Mouse (Mus musculus): ENCODE results near the gene Nell2. TPM values are rescaled to one million over a fixed set of nuclear protein-coding genes. Genes with fewer than 3 reads are reported as not detected.

Gene Nell2
- polyA plus RNA-seq, 1 experiment from 2014 or later, result 155 TPM

DNA sequence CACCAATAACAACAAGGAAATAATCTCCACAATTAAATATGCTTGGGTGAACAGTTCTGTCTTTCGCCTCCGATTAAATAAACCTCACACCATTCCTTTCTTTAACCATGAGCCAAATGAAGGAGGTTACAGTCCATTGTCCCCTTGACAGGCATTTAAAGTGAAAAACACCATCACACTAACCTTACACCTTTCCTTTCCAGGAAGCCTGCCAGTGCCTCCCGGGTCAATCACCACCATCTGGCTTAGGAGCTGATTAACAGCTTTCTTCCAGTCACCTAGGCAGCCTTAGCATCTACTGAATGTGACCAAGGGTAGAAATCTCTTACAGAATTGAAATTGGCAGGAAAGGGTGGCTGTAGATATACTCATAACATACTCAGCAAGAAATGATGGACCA lies 371.5 kb downstream of the Nell2 start:
- H3K27me3 ChIP-seq (ENCODE audit: control insufficient read depth, insufficient read depth, low read length), result no peaks in the 10 kb centered on the region
- H3K27ac ChIP-seq (ENCODE audit: low read depth, low read length), result no peak overlapping the region
- H3K36me3 ChIP-seq (ENCODE audit: control insufficient read depth, insufficient read depth, low read length), result no peaks in the 10 kb centered on the region
- no peak overlapping the region for H3K4me2 ChIP-seq (ENCODE audit: low read depth)
- H3K4me3 ChIP-seq (ENCODE audit: low read depth, low read length), result no peak overlapping the region
- H3K4me1 ChIP-seq (ENCODE audit: control insufficient read depth, insufficient read depth, low read length), result no peaks in the 10 kb centered on the region
- ATAC-seq (ENCODE audit: insufficient read depth, low FRiP score, low TSS enrichment) (no peak), DNase-seq (ENCODE audit: low spot score) (no peak)
- H3K9ac ChIP-seq (ENCODE audit: low read length), result no peak overlapping the region
- no peaks in the 10 kb centered on the region for H3K9me3 ChIP-seq (ENCODE audit: control insufficient read depth, low read length)
- WGBS, result 31% methylated on average over 3 of the region's 3 CpGs

DNA sequence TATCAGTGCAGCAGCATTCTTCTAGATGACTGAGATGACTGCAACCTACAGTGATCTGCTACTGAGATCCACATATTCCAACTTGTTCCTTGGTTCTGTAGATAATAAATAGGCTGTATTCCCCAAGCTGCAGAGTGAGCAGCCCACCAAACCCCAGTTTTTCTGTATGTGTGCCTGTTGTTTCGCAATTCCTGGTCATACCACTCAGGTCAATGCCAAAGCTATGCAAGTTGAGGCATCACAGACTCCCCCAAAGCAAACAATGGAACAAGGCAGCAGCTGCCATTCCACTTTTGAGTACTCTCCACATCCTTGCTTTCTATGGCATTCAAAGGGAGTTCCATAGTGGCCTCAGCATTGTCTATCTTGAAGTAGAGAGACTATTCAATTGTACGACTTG lies 383.2 kb downstream of the Nell2 start:
- Histone ChIP-seq H3K4me1 (ENCODE audit: control insufficient read depth, insufficient read depth, low read length) (no peaks in the 10 kb centered on the region), H3K9me3 (ENCODE audit: control insufficient read depth, low read length) (no peaks in the 10 kb centered on the region), H3K4me2 (ENCODE audit: low read depth) (no peak overlapping the region), H3K9ac (ENCODE audit: low read length) (no peak overlapping the region), H3K27me3 (ENCODE audit: control insufficient read depth, insufficient read depth, low read length) (no peaks in the 10 kb centered on the region), H3K36me3 (ENCODE audit: control insufficient read depth, insufficient read depth, low read length) (no peaks in the 10 kb centered on the region), H3K4me3 (ENCODE audit: low read depth, low read length) (no peak overlapping the region), H3K27ac (ENCODE audit: low read depth, low read length) (no peak overlapping the region)
- DNase-seq (ENCODE audit: low spot score), result no peak
- ATAC-seq (ENCODE audit: insufficient read depth, low FRiP score, low TSS enrichment), result no peak
- 88% methylated on average over 2 of the region's 2 CpGs for WGBS

DNA sequence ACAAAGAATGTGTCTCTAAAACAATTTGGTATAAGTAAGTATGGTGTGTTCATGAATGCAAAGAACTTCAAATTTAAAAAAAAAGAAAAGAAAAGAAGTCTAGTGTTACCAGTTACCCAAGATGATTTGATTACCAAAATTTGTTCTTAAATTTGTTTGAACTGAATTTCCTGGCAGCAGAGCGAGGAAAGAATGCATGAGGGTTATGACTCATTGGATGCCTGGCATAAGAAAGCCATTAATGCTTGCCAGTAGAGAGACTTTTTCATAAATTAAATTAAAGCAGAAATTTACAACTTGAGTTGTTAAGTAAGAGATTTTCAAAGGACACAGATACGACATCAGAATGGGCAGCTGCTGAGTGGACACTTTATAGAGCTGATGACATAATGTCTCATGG lies 384.2 kb downstream of the Nell2 start:
- Histone ChIP-seq H3K4me2 (ENCODE audit: low read depth) (no peak overlapping the region), H3K4me3 (ENCODE audit: low read depth, low read length) (no peak overlapping the region), H3K9ac (ENCODE audit: low read length) (no peak overlapping the region), H3K27ac (ENCODE audit: low read depth, low read length) (no peak overlapping the region), H3K36me3 (ENCODE audit: control insufficient read depth, insufficient read depth, low read length) (no peaks in the 10 kb centered on the region), H3K9me3 (ENCODE audit: control insufficient read depth, low read length) (no peaks in the 10 kb centered on the region), H3K4me1 (ENCODE audit: control insufficient read depth, insufficient read depth, low read length) (no peaks in the 10 kb centered on the region), H3K27me3 (ENCODE audit: control insufficient read depth, insufficient read depth, low read length) (no peaks in the 10 kb centered on the region)
- ATAC-seq (ENCODE audit: insufficient read depth, low FRiP score, low TSS enrichment) (no peak), DNase-seq (ENCODE audit: low spot score) (no peak)
- WGBS, result 81% methylated on average over 2 of the region's 2 CpGs

DNA sequence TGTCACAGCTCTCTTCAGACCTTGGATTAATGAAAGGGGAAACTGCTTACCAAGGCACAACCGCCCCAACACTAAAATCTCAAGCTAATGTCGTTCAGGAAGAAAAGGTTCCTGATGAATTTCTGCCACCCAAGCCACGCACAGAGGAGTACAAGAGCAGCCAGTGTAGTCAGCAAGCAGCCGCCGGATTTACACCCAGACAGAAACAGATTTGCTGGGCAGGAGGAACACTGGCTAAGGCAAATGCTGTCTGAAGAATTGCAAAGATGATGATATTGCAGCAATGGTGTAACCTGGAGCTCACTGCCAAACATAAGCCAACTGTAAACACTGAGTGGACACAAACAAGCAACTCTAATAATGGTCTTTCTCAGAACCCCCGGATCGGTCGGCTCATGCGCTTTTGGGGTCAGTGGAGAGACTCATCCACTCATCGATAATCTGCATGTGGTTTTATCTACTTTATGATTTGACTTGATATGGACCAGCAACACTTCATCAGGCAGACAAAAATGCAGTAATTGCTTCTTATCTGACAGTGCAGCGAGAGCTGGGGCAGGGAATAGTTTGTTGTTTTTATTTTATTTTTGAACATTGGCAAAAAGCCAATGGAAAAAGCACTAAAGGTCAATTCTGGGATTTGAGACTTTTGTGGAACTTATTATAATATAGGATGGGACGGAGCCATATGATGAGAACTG lies 389.5 kb downstream of the Nell2 start:
- no peak for ATAC-seq (ENCODE audit: insufficient read depth, low FRiP score, low TSS enrichment)

DNA sequence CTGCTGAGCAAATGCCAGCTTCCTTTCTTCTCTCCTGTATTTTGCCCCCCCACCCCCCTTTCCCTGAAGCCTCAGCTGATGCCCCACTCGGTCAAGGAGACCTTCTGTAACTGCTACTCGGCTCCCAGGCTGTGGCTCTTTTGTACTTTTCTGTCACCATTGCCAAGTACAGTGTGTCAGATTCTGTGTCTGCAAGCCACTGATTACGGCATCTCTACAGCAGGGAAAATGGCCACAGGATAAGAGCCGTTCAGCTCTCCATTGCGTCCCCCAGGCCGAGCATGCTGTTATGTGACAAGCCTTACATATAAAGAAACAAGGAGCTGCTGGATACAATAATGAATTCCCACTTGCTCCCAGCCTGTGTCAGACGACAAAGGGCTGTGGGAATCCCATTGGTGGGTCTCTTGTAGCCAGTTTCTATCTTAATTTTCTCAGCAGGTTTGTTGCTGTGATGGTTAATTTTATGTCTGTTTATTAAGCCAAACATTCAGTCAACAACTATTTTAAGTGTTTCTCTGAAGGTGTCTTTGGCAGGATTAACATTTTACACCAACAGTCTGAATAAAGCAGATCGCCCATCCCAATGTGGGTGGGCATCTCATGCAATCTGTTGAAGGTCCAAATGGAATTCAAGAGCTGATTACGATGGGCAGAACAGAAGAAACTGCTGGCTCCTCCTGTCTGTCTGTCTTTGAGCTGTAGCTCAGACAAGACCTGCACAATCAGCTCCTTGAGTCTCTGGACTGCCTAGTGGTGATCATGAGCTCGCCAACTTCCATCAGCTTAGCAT lies 391.1 kb downstream of the Nell2 start:
- Histone ChIP-seq H3K27me3 (ENCODE audit: control insufficient read depth, insufficient read depth, low read length) (no peaks in the 10 kb centered on the region), H3K27ac (ENCODE audit: low read depth, low read length) (no peak overlapping the region)
- no peak for DNase-seq (ENCODE audit: low spot score)

More for the DNA sequence above, 389.5 kb downstream of the Nell2 start:
- Histone ChIP-seq H3K27me3 (ENCODE audit: control insufficient read depth, insufficient read depth, low read length) (no peaks in the 10 kb centered on the region), H3K9ac (ENCODE audit: low read length) (no peak overlapping the region), H3K36me3 (ENCODE audit: control insufficient read depth, insufficient read depth, low read length) (no peaks in the 10 kb centered on the region), H3K27ac (ENCODE audit: low read depth, low read length) (no peak overlapping the region), H3K4me2 (ENCODE audit: low read depth) (no peak overlapping the region), H3K4me1 (ENCODE audit: control insufficient read depth, insufficient read depth, low read length) (no peaks in the 10 kb centered on the region), H3K9me3 (ENCODE audit: control insufficient read depth, low read length) (no peaks in the 10 kb centered on the region), H3K4me3 (ENCODE audit: low read depth, low read length) (no peak overlapping the region)
- DNase-seq (ENCODE audit: low spot score), result no peak
- 86% methylated on average over 12 of the region's 12 CpGs for WGBS

DNA sequence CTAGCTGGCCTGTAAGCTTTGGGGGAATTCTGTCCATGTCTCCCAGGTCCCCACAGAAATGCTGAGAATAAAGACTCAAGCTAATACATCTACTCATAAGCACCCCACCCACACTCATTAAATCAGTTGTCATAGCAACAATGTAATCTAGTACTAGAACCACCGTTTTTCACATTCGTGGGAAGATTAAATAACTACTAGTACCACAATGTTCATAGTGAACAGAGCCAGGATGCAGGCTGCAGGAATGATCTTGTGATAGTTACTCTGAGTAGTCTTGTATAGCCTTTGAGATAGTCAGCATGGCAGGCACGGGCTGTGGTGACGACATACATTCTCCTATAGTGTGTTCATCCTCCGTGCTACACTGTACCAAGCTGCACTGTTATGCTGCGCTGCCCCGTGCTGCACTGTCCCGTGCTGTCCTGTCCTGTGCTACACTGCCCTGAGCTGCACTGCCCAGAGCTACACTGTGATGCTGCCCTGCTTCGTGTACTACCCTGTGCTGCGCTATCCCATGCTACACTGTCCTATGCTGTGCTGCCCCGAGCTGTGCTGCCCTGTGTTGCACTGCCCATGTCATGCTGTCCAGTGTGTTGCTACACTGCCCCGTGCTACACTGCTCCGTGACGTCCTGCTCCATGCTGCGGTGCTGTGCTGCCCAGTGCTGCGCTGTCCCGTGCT lies 392.3 kb downstream of the Nell2 start:
- Histone ChIP-seq H3K9ac (ENCODE audit: low read length) (no peak overlapping the region), H3K36me3 (ENCODE audit: control insufficient read depth, insufficient read depth, low read length) (no peaks in the 10 kb centered on the region), H3K4me1 (ENCODE audit: control insufficient read depth, insufficient read depth, low read length) (no peaks in the 10 kb centered on the region), H3K4me2 (ENCODE audit: low read depth) (no peak overlapping the region), H3K27me3 (ENCODE audit: control insufficient read depth, insufficient read depth, low read length) (no peaks in the 10 kb centered on the region), H3K4me3 (ENCODE audit: low read depth, low read length) (no peak overlapping the region), H3K9me3 (ENCODE audit: control insufficient read depth, low read length) (no peaks in the 10 kb centered on the region), H3K27ac (ENCODE audit: low read depth, low read length) (no peak overlapping the region)
- ATAC-seq (ENCODE audit: insufficient read depth, low FRiP score, low TSS enrichment) (no peak), DNase-seq (ENCODE audit: low spot score) (no peak)
- WGBS, result 92% methylated on average over 17 of the region's 17 CpGs

More for the DNA sequence above, 391.1 kb downstream of the Nell2 start:
- Histone ChIP-seq H3K4me3 (ENCODE audit: low read depth, low read length) (no peak overlapping the region), H3K9ac (ENCODE audit: low read length) (no peak overlapping the region), H3K4me2 (ENCODE audit: low read depth) (no peak overlapping the region), H3K9me3 (ENCODE audit: control insufficient read depth, low read length) (no peaks in the 10 kb centered on the region), H3K4me1 (ENCODE audit: control insufficient read depth, insufficient read depth, low read length) (no peaks in the 10 kb centered on the region), H3K36me3 (ENCODE audit: control insufficient read depth, insufficient read depth, low read length) (no peaks in the 10 kb centered on the region)
- no peak for ATAC-seq (ENCODE audit: insufficient read depth, low FRiP score, low TSS enrichment)
- 81% methylated on average over 10 of the region's 10 CpGs for WGBS

DNA sequence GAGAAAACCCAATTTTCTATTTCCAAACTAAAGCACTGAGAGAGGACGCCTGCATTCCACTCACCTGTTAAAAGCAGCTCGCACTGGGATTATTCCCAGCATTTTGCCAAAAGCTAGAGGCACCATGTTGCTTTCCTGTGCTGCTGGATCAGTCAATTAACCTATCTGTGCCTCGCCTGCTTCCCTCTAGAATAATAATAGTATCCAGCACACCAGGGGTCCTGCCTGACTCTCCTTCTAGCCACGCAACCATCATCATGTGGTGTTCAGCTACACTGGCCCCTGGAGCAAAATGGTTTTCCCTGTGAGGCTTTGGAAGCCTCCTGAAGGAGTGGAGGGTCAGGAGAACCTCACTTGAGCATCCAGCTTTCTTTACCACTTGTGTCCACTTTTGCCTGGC lies 397.0 kb downstream of the Nell2 start:
- H3K4me1 ChIP-seq (ENCODE audit: control insufficient read depth, insufficient read depth, low read length), result no peaks in the 10 kb centered on the region
- no peak overlapping the region for H3K9ac ChIP-seq (ENCODE audit: low read length)
- H3K36me3 ChIP-seq (ENCODE audit: control insufficient read depth, insufficient read depth, low read length), result no peaks in the 10 kb centered on the region
- no peaks in the 10 kb centered on the region for H3K9me3 ChIP-seq (ENCODE audit: control insufficient read depth, low read length)
- no peak overlapping the region for H3K27ac ChIP-seq (ENCODE audit: low read depth, low read length)
- DNase-seq (ENCODE audit: low spot score) (no peak), ATAC-seq (ENCODE audit: insufficient read depth, low FRiP score, low TSS enrichment) (no peak)
- WGBS, result 72% methylated on average over 4 of the region's 4 CpGs
- H3K4me2 ChIP-seq (ENCODE audit: low read depth), result no peak overlapping the region
- no peak overlapping the region for H3K4me3 ChIP-seq (ENCODE audit: low read depth, low read length)
- H3K27me3 ChIP-seq (ENCODE audit: control insufficient read depth, insufficient read depth, low read length), result no peaks in the 10 kb centered on the region

DNA sequence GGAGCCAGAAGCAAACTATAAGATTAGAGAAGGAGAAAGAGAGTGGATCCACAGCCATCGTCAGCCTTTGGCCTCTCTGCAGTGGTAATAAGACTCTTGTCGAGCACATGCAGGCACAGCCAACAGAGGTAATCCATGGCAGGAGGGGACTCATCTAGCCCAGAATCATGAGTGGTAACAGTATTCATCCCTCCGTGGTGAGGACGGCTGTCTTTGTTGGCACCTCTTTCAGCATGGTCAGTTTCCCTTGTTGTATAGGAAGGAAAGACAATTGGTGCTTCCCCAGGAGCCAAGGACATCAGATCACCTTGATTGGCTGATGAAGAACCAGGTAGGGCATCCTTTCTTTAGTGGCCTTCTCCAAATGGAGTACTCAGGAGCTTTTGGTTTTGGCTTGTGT lies 419.7 kb downstream of the Nell2 start:
- no peaks in the 10 kb centered on the region for H3K9me3 ChIP-seq (ENCODE audit: control insufficient read depth, low read length)
- no peak overlapping the region for H3K27ac ChIP-seq (ENCODE audit: low read depth, low read length)
- H3K27me3 ChIP-seq (ENCODE audit: control insufficient read depth, insufficient read depth, low read length), result no peaks in the 10 kb centered on the region
- no peak overlapping the region for H3K9ac ChIP-seq (ENCODE audit: low read length)
- H3K36me3 ChIP-seq (ENCODE audit: control insufficient read depth, insufficient read depth, low read length), result no peaks in the 10 kb centered on the region
- H3K4me2 ChIP-seq (ENCODE audit: low read depth), result no peak overlapping the region
- DNase-seq (ENCODE audit: low spot score), result no peak
- ATAC-seq (ENCODE audit: insufficient read depth, low FRiP score, low TSS enrichment), result no peak
- 89% methylated on average over 4 of the region's 4 CpGs for WGBS
- no peaks in the 10 kb centered on the region for H3K4me1 ChIP-seq (ENCODE audit: control insufficient read depth, insufficient read depth, low read length)
- H3K4me3 ChIP-seq (ENCODE audit: low read depth, low read length), result no peak overlapping the region

Data from neural tube, embryonic 11.5 days (tissue).